Mouse (Mus musculus): ENCODE measurements around the gene Spaca7. TPM values are rescaled to one million over a fixed set of nuclear protein-coding genes. Genes with fewer than 3 reads are reported as not detected.
A peak's percentile ranks its signal among the peaks of the same experiment; 100 is the strongest.
"Not testable (repeated sequence)": the region's sequence is repeated elsewhere in the genome, so short reads cannot be mapped to it uniquely, and the experiment has no call there.

Gene Spaca7
- total RNA-seq, 2 experiments from 2014 or later, result not detected

DNA sequence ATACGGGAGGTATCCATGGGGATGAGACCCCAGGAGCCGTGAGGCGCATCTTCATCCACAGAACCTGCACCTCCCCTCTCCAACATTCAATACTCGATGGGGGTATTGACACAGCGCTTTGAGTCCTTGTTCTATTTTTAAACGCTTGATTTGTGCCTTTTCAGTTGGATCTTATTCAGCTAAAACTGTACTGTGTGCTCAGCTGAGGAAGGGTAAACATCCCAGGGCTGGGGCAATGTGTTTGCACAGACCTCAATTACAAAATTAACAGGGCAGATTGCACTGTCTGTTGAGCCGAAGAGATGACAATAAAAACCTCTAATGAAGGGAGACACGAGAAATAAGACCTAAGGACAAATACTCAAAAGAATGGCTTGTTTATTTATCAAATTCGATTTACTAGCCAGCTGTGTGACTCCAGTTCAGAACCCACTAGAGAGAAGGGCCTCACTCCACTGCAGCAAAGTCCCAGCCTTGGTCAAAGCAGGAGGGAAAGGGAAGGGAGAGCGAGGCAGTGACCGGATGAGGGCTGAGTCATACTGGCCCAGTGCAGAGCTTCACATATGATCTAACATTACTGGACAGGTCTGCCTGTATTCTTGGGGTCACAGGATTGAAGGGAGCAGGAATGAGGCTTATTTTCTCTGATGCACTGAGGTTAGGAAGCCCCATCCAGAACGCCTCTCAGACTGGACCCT is 37.1 kb downstream of the Spaca7 start:
- no peak for DNase-seq (ENCODE audit: low spot score)

DNA sequence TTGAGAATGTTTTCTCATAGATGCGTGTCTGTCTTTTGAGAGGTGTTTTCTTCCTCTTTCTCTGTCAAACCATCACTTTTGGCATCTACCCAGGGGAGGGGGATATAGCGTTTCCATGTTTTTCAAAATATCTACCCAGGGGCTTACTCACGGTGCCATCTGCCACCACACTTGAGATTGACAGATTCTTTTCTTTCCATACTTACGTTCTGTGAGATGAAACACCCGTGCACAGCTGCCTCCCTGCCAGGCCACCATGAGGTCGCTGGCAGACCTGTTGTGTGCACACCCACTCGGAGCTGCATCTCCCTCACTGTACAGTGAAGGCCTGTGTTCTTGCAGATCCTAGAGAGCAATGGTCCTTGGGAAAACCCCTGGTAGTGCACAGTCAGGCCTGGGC is 40.4 kb downstream of the Spaca7 start:
- no peak for DNase-seq (ENCODE audit: low spot score)

DNA sequence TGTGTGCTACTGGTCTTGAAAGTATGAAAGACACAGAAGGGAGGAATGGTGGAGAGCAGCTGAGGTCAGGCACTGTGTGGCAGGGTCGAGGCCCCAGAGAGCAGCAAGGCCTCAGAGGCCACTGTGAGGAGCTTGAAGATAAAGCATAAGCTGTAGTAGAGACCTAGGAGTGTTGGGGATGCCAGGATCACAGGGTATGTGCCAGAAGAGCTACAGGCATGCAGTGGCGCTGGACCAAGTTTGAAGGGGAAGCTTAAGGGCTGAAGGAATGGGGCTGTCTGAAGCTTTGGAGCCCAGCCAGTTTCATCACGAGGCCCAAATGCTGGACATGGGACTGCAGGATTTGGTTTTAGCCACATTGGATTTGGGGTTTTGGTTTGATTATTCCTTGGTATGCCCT is 44.5 kb downstream of the Spaca7 start:
- not testable (repeated sequence) for DNase-seq (ENCODE audit: low spot score)

DNA sequence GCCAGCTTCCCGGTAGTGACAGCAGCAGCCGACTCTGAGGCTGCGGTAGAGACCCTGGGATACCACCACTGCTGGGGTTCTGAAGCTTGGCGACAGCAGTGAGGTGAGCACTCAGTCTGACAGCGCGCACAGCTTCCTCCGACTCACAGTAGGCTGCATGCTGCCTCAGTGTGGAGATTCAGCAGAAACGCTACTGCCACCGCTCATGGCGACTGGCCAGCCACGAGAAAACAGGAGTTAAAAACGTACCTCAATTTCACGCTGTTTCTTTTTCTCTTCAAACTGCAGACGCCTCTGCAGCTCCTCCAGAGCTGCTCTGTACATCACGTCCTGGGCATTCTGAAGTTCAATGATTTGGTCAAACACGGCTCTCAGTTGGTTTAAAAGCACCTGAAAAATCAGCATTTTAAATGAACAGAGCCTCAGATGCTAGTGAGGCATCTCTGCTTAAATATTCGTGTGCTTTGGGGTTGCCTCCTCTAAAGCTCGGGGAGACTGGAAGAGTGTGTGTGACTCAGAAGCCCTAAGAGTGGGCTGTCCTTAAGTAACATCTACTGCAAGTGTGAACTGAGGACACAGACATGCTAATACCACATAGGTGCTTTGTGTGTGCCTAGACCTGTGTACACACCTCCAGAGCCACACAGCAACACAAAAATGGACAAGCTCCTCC is 48.9 kb downstream of the Spaca7 start:
- no peak for DNase-seq (ENCODE audit: low spot score)

DNA sequence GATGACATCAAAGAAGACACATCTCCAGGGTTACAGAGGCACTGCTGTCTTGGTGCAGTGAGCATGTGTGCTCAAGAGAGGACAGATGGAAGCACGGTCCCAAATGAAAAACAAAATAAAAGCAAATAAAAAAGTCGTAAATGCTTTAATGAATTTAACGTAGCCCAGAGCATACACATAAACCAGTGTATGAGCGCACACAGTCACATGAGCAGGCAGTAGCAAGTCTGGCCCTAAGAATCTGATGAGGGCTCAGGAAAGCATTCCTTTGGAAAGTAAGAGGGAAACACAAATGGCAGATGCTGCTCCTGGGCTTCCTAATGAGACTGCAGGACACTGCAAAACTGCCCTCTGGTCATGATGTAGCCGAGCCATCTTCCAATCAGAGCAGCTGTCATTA is 53.1 kb downstream of the Spaca7 start:
- no peak for DNase-seq (ENCODE audit: low spot score)

DNA sequence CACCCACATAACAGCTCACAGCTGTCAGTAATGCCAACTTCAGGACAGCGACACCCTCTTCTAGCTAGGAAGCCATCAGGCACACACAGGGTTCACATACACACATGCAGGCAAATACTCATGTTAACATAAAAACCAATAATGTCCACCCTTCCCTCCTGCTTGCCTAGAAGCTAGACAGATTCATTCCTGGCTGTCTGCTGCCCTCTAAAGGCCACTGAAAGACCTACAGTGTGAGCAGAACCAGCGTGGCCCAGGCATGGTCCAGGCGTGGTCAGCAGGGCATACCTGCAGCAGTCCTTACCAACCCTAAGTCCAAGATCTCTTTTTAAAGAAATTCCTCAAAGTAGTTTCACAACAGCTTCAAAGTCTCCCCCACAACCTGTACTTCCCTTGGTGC is 56.2 kb downstream of the Spaca7 start:
- DNase-seq (ENCODE audit: low spot score), result peak; percentile 39

DNA sequence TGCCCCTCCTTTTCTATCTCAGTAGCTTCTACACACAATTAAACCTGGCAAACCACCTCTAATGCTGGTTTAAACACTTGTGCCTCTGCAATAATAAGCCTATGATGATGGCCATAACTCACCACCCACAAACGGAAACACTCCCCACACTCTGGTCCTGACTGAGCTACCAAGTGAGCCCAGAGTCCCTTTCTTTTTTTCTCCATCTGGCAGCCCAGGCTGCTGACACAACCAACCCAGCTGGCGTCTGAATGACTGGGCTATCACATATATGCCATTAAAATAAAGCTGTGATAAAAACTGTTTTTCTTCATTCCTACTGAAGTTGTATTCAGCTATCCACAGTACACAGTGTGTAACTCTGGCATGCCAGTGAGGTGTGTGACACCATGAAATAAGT is 62.5 kb downstream of the Spaca7 start:
- no peak for DNase-seq (ENCODE audit: low spot score)

DNA sequence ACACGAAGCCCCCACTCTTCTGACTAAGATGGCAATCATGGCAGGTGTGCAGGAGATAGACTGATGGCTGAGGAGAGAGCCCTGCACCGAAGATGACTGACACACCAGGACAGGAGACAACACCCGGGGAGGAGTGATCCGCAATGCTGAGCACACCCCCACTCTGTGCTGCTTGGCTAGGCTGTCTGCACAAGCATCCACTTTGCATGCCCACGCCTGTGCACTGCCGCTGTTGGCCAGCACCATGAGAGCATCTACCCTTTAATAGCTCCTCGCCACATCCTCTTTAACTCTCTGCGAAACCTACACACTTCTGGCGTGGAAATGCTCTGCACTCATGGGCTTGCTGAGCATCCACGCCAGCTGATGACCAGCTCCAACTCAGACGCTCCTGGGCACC is 65.6 kb downstream of the Spaca7 start:
- no peak for DNase-seq (ENCODE audit: low spot score)

DNA sequence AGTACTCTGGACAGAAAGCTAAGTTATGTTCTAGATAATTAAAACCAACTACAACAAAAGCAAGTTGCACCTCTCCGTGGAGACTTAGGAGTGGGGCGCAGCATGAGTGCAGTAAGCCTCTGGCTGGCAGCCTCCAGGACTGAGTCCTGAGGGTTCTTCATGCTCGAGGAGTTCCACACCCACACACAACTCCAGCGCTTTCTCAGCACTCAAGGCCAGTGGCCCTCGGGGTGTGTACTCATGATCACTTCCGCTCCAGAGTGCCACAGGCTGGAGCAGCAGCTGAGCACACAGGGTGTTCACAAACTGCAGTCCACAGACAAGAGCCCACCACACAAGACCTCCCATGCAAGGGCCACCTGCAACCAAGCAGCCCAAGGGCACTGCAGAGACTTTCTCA is 68.7 kb downstream of the Spaca7 start:
- DNase-seq (ENCODE audit: low spot score), result no peak

DNA sequence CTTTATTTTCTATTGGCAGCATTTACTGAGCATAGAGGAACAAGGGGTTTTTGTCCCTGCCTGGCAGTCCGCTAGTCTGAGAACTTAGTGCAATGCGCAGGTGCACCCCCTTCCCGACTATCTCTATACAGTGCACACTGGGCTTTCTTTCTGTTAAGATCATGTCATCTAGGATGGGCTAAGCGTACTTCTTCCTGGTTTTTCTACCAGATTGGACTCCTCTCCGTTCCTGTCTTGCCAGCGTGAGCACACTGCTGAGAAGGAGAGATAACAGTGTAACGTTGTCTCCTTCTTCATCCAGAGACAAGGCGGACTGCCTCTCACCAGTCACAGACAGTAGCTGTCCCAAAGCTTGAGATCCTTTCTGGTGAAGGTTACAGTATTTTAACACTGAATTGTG is 71.5 kb downstream of the Spaca7 start:
- DNase-seq (ENCODE audit: low spot score), result no peak

DNA sequence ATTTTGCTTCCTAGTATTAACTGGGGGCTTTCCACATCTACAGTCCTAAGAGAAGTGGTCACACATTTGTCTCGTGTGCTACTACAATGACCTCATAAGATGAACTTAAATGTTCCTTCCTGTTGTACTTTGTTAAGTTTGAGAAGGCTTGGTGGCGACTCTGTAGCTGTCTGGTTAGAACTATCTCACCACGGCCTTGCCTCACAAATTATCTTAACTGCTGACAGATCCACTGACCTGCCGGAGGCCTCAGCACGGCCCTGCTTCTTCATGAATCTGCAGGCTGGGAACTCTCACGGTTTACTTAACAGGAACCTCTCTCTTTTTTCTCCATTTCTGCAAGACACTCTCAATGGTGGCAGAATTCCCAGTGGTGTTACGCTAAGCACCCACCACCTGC is 72.1 kb downstream of the Spaca7 start:
- DNase-seq (ENCODE audit: low spot score), result no peak

DNA sequence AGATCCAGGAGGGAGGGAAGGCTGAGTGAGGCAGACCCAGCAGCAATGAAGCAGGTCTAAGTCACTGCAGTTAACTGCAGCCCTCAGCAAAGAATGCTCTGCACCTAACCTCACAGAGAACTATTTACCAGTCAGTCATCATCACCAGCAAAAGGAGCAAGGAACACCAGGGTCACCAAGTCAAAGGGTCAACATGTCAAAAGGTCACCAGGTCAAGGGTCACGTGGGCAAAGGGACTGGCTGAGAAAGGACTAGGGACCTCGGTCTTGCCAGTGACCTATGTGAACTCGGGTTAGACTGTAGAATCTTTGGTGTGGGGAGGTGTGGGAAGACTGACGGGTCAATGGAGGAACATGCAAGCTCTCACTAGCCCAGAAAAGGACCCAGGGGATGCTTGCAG is 73.7 kb downstream of the Spaca7 start:
- DNase-seq (ENCODE audit: low spot score), result no peak

DNA sequence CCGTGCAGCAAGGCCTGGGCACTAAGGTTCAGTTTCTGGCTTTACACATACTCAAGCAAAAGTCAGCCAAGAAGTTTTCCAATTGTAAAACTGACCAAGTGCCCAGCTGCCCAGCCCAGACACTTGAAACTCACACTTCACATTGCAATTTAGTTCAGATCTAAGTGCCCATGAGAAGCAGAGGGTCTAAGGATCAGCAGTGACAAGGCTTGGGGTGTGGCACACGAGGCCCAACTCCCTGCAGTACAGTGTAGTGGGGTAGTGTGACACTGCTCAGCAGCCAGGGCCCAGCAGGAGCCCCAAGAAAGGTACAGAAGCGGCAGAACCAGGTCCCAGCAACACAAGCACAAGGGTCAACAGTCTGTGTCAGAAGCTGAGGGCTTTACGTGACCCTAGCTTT is 76.1 kb downstream of the Spaca7 start:
- no peak for DNase-seq (ENCODE audit: low spot score)

Other genes starting within 250 kb of the Spaca7 start
- not detected for gene Sox1, start 177.7 kb upstream of the Spaca7 start, total RNA-seq (2021)
- gene Tubgcp3, start 99.2 kb downstream of the Spaca7 start, total RNA-seq (2021), result 1 to 10 TPM; 7.8 to 8.1 TPM
- gene Atp11a, start 184.0 kb downstream of the Spaca7 start, total RNA-seq (2021), result 10 to 100 TPM; 24.9 to 25.3 TPM

All from gastrocnemius, adult 18-20 months (tissue).